Mouse (Mus musculus): ENCODE data around the gene Atp6v0a1. TPM values are rescaled to one million over a fixed set of nuclear protein-coding genes. Genes with fewer than 3 reads are reported as not detected.

Gene Atp6v0a1
- total RNA-seq, 2 experiments from 2014 or later: 16.8 to 42.7 TPM

GRCm38 (mm10) chr11:101009888-101010784 is 884 bp downstream of the Atp6v0a1 start:
- ATAC-seq (replicated peaks; ENCODE audit: poor library complexity, severe bottlenecking): peak; percentile 17; the same call in 1 of the 2 replicates

- no peak for ATAC-seq (replicated peaks; ENCODE audit: poor library complexity, severe bottlenecking)
Observed at GRCm38 (mm10) chr11:101011641-101012040, 2.4 kb downstream of the Atp6v0a1 start.

GRCm38 (mm10) chr11:101023371-101023770 is 14.1 kb downstream of the Atp6v0a1 start:
- ATAC-seq (replicated peaks; ENCODE audit: poor library complexity, severe bottlenecking): no peak

GRCm38 (mm10) chr11:101024001-101024400 is 14.7 kb downstream of the Atp6v0a1 start:
- no peak for ATAC-seq (replicated peaks; ENCODE audit: poor library complexity, severe bottlenecking)

- ATAC-seq (replicated peaks; ENCODE audit: poor library complexity, severe bottlenecking): no peak
Observed at GRCm38 (mm10) chr11:101027121-101027520, 17.9 kb downstream of the Atp6v0a1 start.

- no peak for ATAC-seq (replicated peaks; ENCODE audit: poor library complexity, severe bottlenecking)
Observed at GRCm38 (mm10) chr11:101029320-101029719, 20.1 kb downstream of the Atp6v0a1 start.

- no peak for ATAC-seq (replicated peaks; ENCODE audit: poor library complexity, severe bottlenecking)
Observed at GRCm38 (mm10) chr11:101030136-101030807, 21.0 kb downstream of the Atp6v0a1 start.

GRCm38 (mm10) chr11:101030808-101031156 is 21.5 kb downstream of the Atp6v0a1 start:
- no peak for ATAC-seq (replicated peaks; ENCODE audit: poor library complexity, severe bottlenecking)

- no peak for ATAC-seq (replicated peaks; ENCODE audit: poor library complexity, severe bottlenecking)
Observed at GRCm38 (mm10) chr11:101031470-101031869, 22.2 kb downstream of the Atp6v0a1 start.

- no peak for ATAC-seq (replicated peaks; ENCODE audit: poor library complexity, severe bottlenecking)
Observed at GRCm38 (mm10) chr11:101033856-101034500, 24.7 kb downstream of the Atp6v0a1 start.

- ATAC-seq (replicated peaks; ENCODE audit: poor library complexity, severe bottlenecking): no peak
Observed at GRCm38 (mm10) chr11:101034614-101035327, 25.5 kb downstream of the Atp6v0a1 start.

GRCm38 (mm10) chr11:101035328-101035695 is 26.1 kb downstream of the Atp6v0a1 start:
- no peak for ATAC-seq (replicated peaks; ENCODE audit: poor library complexity, severe bottlenecking)

- no peak for ATAC-seq (replicated peaks; ENCODE audit: poor library complexity, severe bottlenecking)
Observed at GRCm38 (mm10) chr11:101037795-101038194, 28.5 kb downstream of the Atp6v0a1 start.

GRCm38 (mm10) chr11:101045826-101046225 is 36.6 kb downstream of the Atp6v0a1 start:
- no peak for ATAC-seq (replicated peaks; ENCODE audit: poor library complexity, severe bottlenecking)

GRCm38 (mm10) chr11:101046440-101046839 is 37.2 kb downstream of the Atp6v0a1 start:
- ATAC-seq (replicated peaks; ENCODE audit: poor library complexity, severe bottlenecking): no peak

- 0 out of 2 replicates have a peak, but pooled peaks have one; percentile 25 for ATAC-seq (replicated peaks; ENCODE audit: poor library complexity, severe bottlenecking)
Observed at GRCm38 (mm10) chr11:101047502-101047901, 38.2 kb downstream of the Atp6v0a1 start.

- no peak for ATAC-seq (replicated peaks; ENCODE audit: poor library complexity, severe bottlenecking)
Observed at GRCm38 (mm10) chr11:101050359-101050758, 41.1 kb downstream of the Atp6v0a1 start.

- ATAC-seq (replicated peaks; ENCODE audit: poor library complexity, severe bottlenecking): no peak
Observed at GRCm38 (mm10) chr11:101051051-101051493, 41.8 kb downstream of the Atp6v0a1 start.

GRCm38 (mm10) chr11:101051617-101052016 is 42.4 kb downstream of the Atp6v0a1 start:
- ATAC-seq (replicated peaks; ENCODE audit: poor library complexity, severe bottlenecking): no peak

GRCm38 (mm10) chr11:101052751-101053473 is 43.7 kb downstream of the Atp6v0a1 start:
- peak; percentile 21; the same call in 1 of the 2 replicates for ATAC-seq (replicated peaks; ENCODE audit: poor library complexity, severe bottlenecking)

Data from granulocyte monocyte progenitor cell, adult 5-6 weeks (primary cell).